Mouse (Mus musculus): ENCODE measurements around the gene Glrx5. TPM values are rescaled to one million over a fixed set of nuclear protein-coding genes. Genes with fewer than 3 reads are reported as not detected.

Gene Glrx5
- polyA plus RNA-seq (2014; fragmentation: Illumina TruSeq; extraction: RNeasy Lipid Tissue Mini Kit (QIAGEN cat#74804); ENCODE audit: low read depth, low replicate concordance): 25.1 TPM

GRCm38 (mm10) chr12:105032147-105032831 lies at the start of gene Glrx5:
TSS of gene Glrx5 (plus strand) at chr12:105032688.

GRCm38 (mm10) chr12:105009370-105010212 lies 22.9 kb upstream of the Glrx5 start, which contains the start of gene Syne3:
TSS of gene Syne3 (minus strand) at chr12:105009809.

Other genes with a start within 250 kb of the Glrx5 start
- gene Clmn, start 167.6 kb upstream of the Glrx5 start, polyA plus RNA-seq (2014; fragmentation: Illumina TruSeq; extraction: RNeasy Lipid Tissue Mini Kit (QIAGEN cat#74804); ENCODE audit: low read depth, low replicate concordance): 17.3 TPM
- gene Syne3, start 22.9 kb upstream of the Glrx5 start, polyA plus RNA-seq (2014; fragmentation: Illumina TruSeq; extraction: RNeasy Lipid Tissue Mini Kit (QIAGEN cat#74804); ENCODE audit: low read depth, low replicate concordance): 0.53 TPM
- not detected for gene Tcl1b2, start 113.3 kb downstream of the Glrx5 start, polyA plus RNA-seq (2014; fragmentation: Illumina TruSeq; extraction: RNeasy Lipid Tissue Mini Kit (QIAGEN cat#74804); ENCODE audit: low read depth, low replicate concordance)
- not detected for gene Tcl1b1, start 127.0 kb downstream of the Glrx5 start, polyA plus RNA-seq (2014; fragmentation: Illumina TruSeq; extraction: RNeasy Lipid Tissue Mini Kit (QIAGEN cat#74804); ENCODE audit: low read depth, low replicate concordance)
- not detected for gene Tcl1b5, start 143.7 kb downstream of the Glrx5 start, polyA plus RNA-seq (2014; fragmentation: Illumina TruSeq; extraction: RNeasy Lipid Tissue Mini Kit (QIAGEN cat#74804); ENCODE audit: low read depth, low replicate concordance)
- gene Tcl1b3, start 158.4 kb downstream of the Glrx5 start, polyA plus RNA-seq (2014; fragmentation: Illumina TruSeq; extraction: RNeasy Lipid Tissue Mini Kit (QIAGEN cat#74804); ENCODE audit: low read depth, low replicate concordance): not detected
- not detected for gene Tcl1b4, start 169.3 kb downstream of the Glrx5 start, polyA plus RNA-seq (2014; fragmentation: Illumina TruSeq; extraction: RNeasy Lipid Tissue Mini Kit (QIAGEN cat#74804); ENCODE audit: low read depth, low replicate concordance)
- not detected for gene Tcl1, start 190.1 kb downstream of the Glrx5 start, polyA plus RNA-seq (2014; fragmentation: Illumina TruSeq; extraction: RNeasy Lipid Tissue Mini Kit (QIAGEN cat#74804); ENCODE audit: low read depth, low replicate concordance)

Measured in liver, adult 10 weeks (tissue).